Mouse (Mus musculus): ENCODE measurements around the gene Alkbh5. TPM values are rescaled to one million over a fixed set of nuclear protein-coding genes. Genes with fewer than 3 reads are reported as not detected.

Alkbh5 gene
- polyA plus RNA-seq, 1 experiment from 2014 or later, result 76.8 TPM

DNA sequence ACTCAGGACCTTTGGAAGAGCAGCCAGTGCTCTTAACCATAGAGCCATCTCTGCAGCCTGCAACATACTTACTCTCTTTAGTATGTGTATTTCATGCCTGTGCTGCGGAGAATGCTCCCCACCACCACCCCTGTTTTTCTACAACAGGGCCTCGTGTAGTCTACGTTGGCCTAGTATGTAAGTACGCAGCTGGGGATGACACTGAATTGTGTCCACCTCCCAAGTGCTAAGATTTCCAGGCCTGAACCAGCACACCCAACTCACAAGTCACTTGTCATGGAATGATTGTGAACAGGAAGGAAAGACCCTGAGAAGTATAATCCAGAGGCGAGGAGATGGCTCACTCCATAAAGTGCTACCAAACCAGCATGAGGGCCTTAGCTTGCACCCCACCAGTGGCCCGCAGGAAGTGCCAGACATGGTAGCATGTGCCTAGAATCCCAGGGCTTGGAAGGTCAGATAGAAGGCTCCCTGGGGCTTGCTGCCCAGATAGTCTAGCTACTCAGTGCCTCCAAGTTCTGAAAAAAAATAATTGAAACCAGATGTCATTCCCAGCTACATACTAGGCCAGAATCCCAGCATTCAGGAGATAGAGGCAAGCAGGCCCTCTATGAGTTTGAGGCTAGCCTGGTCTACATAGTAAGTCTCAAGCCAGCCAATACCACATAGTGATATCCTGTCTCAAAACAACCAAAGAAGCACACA lies 13.4 kb upstream of the Alkbh5 start:
- in situ Hi-C loops (cut with MboI; ENCODE audit: low pct_unique_long_range_greater_than_20kb), result no loop called here
- no peak for ATAC-seq
- ChIA-PET CTCF (no interaction called here), POLR2A (interaction anchor here (0.7 kb wide), 1 partner anchor 12 kb away, joined by 4 read pairs; no protein-coding TSS in a partner anchor)
- DNase-seq (ENCODE audit: low read depth, low spot score), result no peak
- no peak for TF ChIP-seq CTCF (IDR thresholded peaks at IDR 0.05)
- H3K27me3 ChIP-seq, result no peaks in the 10 kb centered on the region

DNA sequence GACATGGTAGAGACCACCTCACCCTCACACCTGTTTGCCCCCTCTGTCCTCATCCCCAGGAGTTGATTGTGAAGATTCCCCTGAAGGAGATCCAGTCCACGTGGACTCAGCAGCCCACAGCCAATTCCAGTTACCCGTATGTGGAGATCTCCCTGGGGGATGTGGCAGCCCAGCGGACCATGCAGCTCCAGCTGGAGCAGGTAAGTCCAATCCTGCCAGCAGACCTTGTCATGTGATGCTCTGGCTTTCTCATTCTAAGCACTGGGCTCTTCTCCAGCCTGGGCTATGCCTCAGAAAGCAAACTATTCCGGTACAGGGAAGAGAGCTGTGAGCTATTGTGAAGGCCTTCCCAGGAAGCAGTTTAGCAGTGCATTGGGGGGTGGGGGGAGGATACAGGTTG lies 9.7 kb upstream of the Alkbh5 start:
- in situ Hi-C loops (cut with MboI; ENCODE audit: low pct_unique_long_range_greater_than_20kb), result no loop called here
- H3K27me3 ChIP-seq, result no peaks in the 10 kb centered on the region
- ChIA-PET POLR2A (no interaction called here), CTCF (interaction anchor here (0.9 to 3.3 kb wide), 3 partner anchors 10 to 61 kb away, joined by 3 to 12 read pairs (median 3); partner anchors contain the start of gene Alkbh5)
- ATAC-seq, result peak; percentile 35
- DNase-seq (ENCODE audit: low read depth, low spot score), result no peak
- no peak for TF ChIP-seq CTCF (IDR thresholded peaks at IDR 0.05)

DNA sequence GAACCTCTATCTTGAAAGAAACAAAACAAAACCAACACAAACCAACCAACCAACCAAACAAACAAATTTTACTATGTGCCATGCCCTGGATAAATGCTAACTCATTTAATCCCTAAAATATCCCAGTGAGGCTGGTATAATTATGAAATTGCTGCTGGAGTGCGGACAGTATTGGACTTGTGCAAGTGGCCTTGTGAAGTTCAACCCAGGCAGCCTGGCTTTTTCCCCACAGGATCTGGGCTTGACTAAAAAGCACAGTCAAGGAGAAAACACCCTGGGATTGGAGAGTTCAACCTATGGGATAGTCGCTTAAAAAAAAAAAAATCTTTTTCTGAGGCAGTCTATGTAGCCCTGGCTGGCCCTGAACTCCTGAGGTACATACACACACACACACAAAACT lies 505 bp upstream of the Alkbh5 start:
- H3K27me3 ChIP-seq, result no peaks in the 10 kb centered on the region
- DNase-seq (ENCODE audit: low read depth, low spot score) (no peak), ATAC-seq (no peak)
- in situ Hi-C loops (cut with MboI; ENCODE audit: low pct_unique_long_range_greater_than_20kb), result no loop called here
- CTCF ChIA-PET, result interaction anchor here (0.8 to 3.0 kb wide), 4 partner anchors 9 to 35 kb away, joined by 3 to 12 read pairs (median 4); no protein-coding TSS in a partner anchor
- TF ChIP-seq CTCF (IDR thresholded peaks at IDR 0.05), result no peak
- POLR2A ChIA-PET, result no interaction called here

DNA sequence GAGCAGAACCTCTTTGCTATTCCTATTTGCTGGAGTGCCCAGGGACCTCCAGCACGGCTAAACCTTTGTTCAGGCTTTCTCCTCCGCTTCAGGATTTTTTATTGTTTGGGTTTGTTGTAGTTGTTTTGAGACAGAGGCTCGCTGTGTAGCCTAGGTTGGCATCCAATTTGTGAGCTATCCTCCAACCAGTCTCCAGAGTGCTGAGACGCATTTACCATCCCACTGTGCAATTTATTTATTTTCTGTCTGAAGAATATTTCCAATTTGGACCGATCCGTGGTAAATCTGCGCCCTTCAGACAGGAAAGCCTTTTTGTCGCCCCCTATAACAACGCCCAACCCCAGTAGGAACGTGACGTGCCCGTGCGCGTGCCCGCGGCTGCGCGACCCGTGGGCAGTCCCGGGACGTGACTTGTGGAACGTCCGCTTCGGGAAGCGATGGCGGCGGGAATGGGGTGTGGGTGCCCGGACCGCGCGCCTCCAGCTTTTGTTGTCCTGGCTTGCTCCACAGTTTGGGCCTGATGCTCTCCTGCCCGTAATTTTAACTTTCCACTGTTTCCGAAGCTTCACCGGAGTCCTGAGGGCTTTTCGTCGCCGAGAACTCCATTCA lies 782 bp downstream of the Alkbh5 start:
- ChIA-PET POLR2A (interaction anchor here (0.6 to 1.6 kb wide), 9 partner anchors 9 to 333 kb away, joined by 3 to 7 read pairs (median 4); partner anchors contain the start of gene Llgl1), CTCF (interaction anchor here (1.2 to 3.0 kb wide), 2 partner anchors 10 to 12 kb away, joined by 4 to 12 read pairs; no protein-coding TSS in a partner anchor)
- in situ Hi-C loops (cut with MboI; ENCODE audit: low pct_unique_long_range_greater_than_20kb), result no loop called here
- ATAC-seq (peak; percentile 42), DNase-seq (ENCODE audit: low read depth, low spot score) (no peak)
- H3K27me3 ChIP-seq, result no peaks in the 10 kb centered on the region
- TF ChIP-seq CTCF (IDR thresholded peaks at IDR 0.05), result no peak

DNA sequence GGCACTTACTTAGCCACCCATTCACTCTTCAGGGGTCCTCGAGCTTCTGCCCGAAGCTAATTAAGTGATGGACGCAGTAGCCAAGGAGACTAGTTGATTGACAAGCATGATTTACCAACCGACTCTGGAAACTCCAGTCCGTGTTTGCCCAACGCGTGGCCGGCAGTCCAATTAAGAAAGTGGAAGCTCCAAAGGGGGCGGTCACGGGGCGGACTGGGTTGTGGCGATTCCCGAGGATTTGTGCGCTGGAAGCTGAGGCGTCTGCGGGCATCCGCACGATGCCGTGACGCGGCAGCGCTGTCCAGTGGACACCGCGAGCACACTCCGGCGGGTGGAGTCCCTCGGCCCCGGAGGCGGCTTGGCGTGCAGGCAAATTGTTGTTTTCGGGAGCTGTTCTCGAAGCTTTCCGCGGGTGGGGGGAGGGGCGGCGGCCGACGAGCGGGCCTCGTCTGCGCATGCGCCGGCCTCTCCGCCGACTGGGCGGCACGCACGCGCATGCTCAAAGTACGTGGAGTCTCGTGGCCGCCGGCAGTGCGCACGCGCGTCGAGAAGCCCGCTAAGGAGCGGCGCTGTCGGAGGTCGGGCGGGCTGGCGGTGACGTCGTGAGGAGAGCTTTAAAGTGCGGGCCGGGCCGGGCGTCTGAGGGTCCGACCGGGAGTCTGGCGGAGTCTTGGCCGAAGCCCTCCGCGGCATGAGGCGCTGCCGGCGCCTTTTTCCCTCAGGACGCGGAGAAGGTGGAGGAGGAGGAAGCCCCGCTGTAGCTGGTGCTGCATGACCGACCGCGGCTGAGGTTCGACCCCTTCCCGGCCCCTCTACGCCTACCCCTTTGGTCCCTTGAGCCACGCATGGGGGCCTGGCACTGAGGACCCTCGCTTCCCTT lies 1.5 kb downstream of the Alkbh5 start:
- in situ Hi-C loops (cut with MboI; ENCODE audit: low pct_unique_long_range_greater_than_20kb), result no loop called here
- ATAC-seq, result peak; percentile 68
- no peak for TF ChIP-seq CTCF (IDR thresholded peaks at IDR 0.05)
- H3K27me3 ChIP-seq, result no peaks in the 10 kb centered on the region
- CTCF ChIA-PET, result interaction anchor here (3.0 kb wide), 1 partner anchor 11 kb away, joined by 12 read pairs; no protein-coding TSS in a partner anchor
- POLR2A ChIA-PET, result interaction anchor here (0.6 to 1.6 kb wide), 11 partner anchors 10 to 333 kb away, joined by 3 to 7 read pairs (median 3); partner anchors contain the start of gene Llgl1
- peak; percentile 93 for DNase-seq (ENCODE audit: low read depth, low spot score)

DNA sequence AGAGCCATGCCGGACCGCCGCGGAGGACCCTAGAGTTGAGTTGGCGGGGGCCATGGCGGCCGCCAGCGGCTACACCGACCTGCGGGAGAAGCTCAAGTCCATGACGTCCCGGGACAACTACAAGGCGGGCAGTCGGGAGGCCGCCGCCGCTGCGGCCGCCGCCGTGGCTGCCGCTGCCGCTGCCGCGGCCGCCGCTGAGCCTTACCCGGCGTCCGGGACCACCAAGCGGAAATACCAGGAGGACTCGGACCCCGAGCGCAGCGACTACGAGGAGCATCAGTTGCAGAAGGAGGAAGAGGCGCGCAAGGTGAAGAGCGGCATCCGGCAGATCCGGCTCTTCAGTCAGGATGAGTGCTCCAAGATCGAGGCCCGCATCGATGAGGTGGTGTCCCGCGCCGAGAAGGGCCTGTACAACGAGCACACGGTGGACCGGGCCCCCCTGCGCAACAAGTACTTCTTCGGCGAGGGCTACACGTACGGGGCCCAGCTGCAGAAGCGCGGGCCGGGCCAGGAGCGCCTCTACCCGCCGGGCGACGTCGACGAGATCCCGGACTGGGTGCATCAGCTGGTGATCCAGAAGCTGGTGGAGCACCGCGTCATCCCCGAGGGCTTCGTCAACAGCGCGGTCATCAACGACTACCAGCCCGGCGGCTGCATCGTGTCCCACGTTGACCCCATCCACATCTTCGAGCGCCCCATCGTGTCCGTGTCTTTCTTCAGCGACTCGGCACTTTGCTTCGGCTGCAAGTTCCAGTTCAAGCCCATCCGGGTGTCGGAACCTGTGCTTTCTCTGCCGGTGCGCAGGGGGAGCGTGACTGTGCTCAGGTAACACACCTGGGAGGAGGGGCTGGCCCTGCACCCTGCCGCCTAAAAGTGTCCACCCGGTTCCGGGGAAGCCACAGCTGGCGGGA lies 2.4 kb downstream of the Alkbh5 start:
- ATAC-seq, result no peak
- no peak for DNase-seq (ENCODE audit: low read depth, low spot score)
- POLR2A ChIA-PET, result interaction anchor here (0.9 to 1.6 kb wide), 3 partner anchors 12 to 43 kb away, joined by 3 to 7 read pairs (median 3); no protein-coding TSS in a partner anchor
- in situ Hi-C loops (cut with MboI; ENCODE audit: low pct_unique_long_range_greater_than_20kb), result no loop called here
- no peaks in the 10 kb centered on the region for H3K27me3 ChIP-seq
- CTCF ChIA-PET, result no interaction called here
- no peak for TF ChIP-seq CTCF (IDR thresholded peaks at IDR 0.05)

DNA sequence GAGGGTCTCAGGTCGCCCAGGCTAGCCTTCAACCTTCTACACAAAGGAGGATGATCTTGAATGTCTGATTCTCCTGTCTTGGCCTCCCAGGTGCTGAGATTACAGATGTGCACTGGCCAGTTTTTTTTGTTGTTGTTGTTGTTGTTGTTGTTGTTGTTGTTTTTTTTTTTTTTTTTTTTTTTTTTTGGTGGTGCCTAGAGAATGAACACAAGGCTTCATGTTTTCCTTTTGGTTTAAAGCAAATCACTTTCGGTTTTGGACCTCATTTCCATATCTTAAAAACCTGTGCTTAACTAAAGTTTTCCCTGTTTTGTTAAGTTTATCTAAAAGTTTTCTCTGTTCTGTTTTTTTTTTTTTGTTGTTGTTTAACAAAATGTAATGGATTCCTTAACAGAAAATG lies 3.4 kb downstream of the Alkbh5 start:
- no peak for TF ChIP-seq CTCF (IDR thresholded peaks at IDR 0.05)
- ChIA-PET POLR2A (no interaction called here), CTCF (no interaction called here)
- DNase-seq (ENCODE audit: low read depth, low spot score) (no peak), ATAC-seq (no peak)
- in situ Hi-C loops (cut with MboI; ENCODE audit: low pct_unique_long_range_greater_than_20kb), result no loop called here
- H3K27me3 ChIP-seq, result no peaks in the 10 kb centered on the region

DNA sequence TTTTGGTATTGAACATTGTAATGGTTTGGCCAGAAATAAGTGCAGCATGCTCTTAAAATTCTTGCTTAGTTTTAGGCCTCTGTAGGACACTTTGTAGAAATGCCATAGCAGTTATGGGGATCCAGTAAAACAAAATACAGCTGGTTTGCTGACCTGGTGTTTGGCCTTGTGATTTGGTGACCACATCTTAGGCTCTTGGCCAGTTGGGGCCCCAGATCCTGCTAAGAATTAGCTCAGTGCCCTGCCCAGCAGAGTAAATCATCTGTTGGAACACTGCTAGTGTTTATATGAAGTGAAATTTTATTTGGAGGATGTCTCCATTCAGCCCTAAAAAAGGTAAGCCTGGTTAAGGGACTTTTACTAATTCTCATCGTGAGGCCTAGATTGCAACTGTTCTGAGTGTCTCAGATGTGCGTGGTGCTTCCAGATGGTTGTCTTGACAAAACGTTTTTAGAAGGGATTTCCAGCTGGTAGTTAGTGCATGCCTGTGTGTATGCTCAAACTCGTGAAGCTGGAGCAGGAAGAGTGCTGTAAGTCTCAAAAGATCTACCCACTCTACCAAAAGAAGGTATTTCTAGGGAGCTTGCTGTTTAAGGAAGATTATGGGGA lies 3.9 kb downstream of the Alkbh5 start:
- in situ Hi-C loops (cut with MboI; ENCODE audit: low pct_unique_long_range_greater_than_20kb), result no loop called here
- no peaks in the 10 kb centered on the region for H3K27me3 ChIP-seq
- DNase-seq (ENCODE audit: low read depth, low spot score), result no peak
- ATAC-seq, result no peak
- no peak for TF ChIP-seq CTCF (IDR thresholded peaks at IDR 0.05)
- ChIA-PET CTCF (interaction anchor here (1.5 kb wide), 1 partner anchor 10 kb away, joined by 3 read pairs; no protein-coding TSS in a partner anchor), POLR2A (interaction anchor here (0.6 kb wide), 1 partner anchor 28 kb away, joined by 4 read pairs; no protein-coding TSS in a partner anchor)

DNA sequence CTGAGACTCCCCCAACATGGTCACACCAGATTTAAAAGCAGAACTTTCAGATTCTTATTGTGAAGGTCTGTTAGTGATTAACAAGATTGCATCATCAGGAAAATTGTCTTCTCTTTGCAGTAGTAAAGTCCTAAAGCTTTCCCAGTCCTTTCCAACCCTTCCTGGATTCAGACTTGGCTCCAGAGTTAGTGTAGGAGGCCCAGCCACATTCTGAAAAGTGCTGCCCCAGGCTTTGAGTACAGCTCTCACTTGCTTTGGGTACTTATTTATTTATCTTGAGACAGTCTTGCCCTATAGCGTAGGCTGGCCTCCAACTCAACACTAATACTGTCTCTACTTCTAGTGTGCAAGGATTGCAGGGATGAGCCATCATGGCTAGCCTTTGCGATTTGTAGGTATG lies 4.6 kb downstream of the Alkbh5 start:
- CTCF ChIA-PET, result interaction anchor here (1.5 kb wide), 1 partner anchor 10 kb away, joined by 3 read pairs; no protein-coding TSS in a partner anchor
- DNase-seq (ENCODE audit: low read depth, low spot score), result no peak

More for the DNA sequence above, 4.6 kb downstream of the Alkbh5 start:
- ATAC-seq, result no peak
- in situ Hi-C loops (cut with MboI; ENCODE audit: low pct_unique_long_range_greater_than_20kb), result no loop called here
- POLR2A ChIA-PET, result no interaction called here
- H3K27me3 ChIP-seq, result no peaks in the 10 kb centered on the region
- TF ChIP-seq CTCF (IDR thresholded peaks at IDR 0.05), result no peak

All from Patski (cell line).